In the genomic region with DNA sequence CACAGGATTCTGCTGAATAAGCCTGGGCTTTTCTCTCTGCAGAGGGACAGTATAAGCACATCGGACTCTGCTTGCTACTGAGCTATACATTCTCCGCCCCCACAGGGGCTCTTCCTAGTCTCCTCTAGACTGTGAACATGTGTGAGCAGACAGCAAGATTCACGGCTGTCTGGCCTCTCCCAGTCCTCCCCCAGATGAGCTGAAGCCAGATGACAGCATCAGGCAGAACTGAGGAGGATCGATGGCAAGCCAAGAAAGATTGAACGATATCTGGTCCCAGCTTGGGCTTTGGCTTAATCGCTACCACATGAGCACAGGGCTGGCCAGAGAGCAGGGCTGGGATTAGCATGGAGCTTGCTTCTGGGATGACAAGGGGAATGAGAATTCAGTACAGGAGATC, we compare ENCODE assay signal across 12 mouse cellular contexts.
A peak's percentile ranks its signal among the peaks of the same experiment; 100 is the strongest.
DNase-seq lines count a peak whose midpoint lies in the region; ATAC-seq and TF ChIP-seq lines count a peak whose summit lies in the region.
"Had no signal": no experiment of that assay in that cellular context is flagged by ENCODE, and none has a peak within 500 bp of the region (broad histone marks: within the 10 kb centered on the region; RNA-seq: fewer than 3 reads in every experiment).

No protein-coding gene starts in this region.

- intact Hi-C loops in gastrocnemius, adult 2 months (cut with DNase I), result no loop called here

- H3K4me1 ChIP-seq in kidney, postnatal 0 days (replicated peaks; ENCODE audit: insufficient read depth, low read length), result 0 out of 2 replicates have a peak, but pooled peaks cover 5% of the 10 kb centered on the region
- peaks cover 20% of the 10 kb centered on the region for H3K4me1 ChIP-seq in limb, embryonic 12.5 days (replicated peaks)
- H3K4me1 ChIP-seq in hindbrain, embryonic 14.5 days (replicated peaks; ENCODE audit: control insufficient read depth, insufficient read depth, low read length), result no peaks in the 10 kb centered on the region

- DNase-seq in kidney, postnatal 0 days (ENCODE audit: low spot score), result peak; percentile 42
- DNase-seq in kidney, postnatal 36 days, result no peak
- peak; percentile 61 for DNase-seq in embryo, embryonic 11 days
- DNase-seq in gastrocnemius, adult 2 months, result peak; percentile 71
- DNase-seq in cerebellum, postnatal 36 days, result no peak
- no peak for DNase-seq in cerebellum, adult 18-20 months
- DNase-seq in hindbrain, embryonic 14.5 days (ENCODE audit: low spot score), result no peak
- DNase-seq: thymus, postnatal 25 days had no signal

- H3K4me3 ChIP-seq in kidney, postnatal 0 days (replicated peaks; ENCODE audit: low read depth, low read length), result no peak overlapping the region
- H3K4me3 ChIP-seq in gastrocnemius, adult 2 months, result no peak overlapping the region
- no peak overlapping the region for H3K4me3 ChIP-seq in limb, embryonic 12.5 days (replicated peaks)
- no peak overlapping the region for H3K4me3 ChIP-seq in hindbrain, embryonic 14.5 days (replicated peaks; ENCODE audit: low read length)
- H3K4me3 ChIP-seq: forebrain, embryonic 12.5 days; layer of hippocampus, adult 2 months; neural tube, embryonic 13.5 days had no signal

- ATAC-seq in kidney, postnatal 0 days (replicated peaks; ENCODE audit: low FRiP score, low read depth), result no peak
- ATAC-seq in limb, embryonic 12.5 days (ENCODE audit: insufficient number of reproducible peaks, insufficient read depth, low FRiP score, low TSS enrichment, low read depth), result no peak
- no peak for ATAC-seq in hindbrain, embryonic 14.5 days (ENCODE audit: low FRiP score)

- no peak overlapping the region for H3K27ac ChIP-seq in kidney, postnatal 0 days
- H3K27ac ChIP-seq in gastrocnemius, adult 2 months, result peak overlapping the region; percentile 51; the same call in 1 of the 2 replicates
- H3K27ac ChIP-seq in limb, embryonic 12.5 days, result 0 out of 2 replicates have a peak overlapping the region, but pooled peaks have one; percentile 29
- H3K27ac ChIP-seq in hindbrain, embryonic 14.5 days, result no peak overlapping the region
- H3K27ac ChIP-seq: forebrain, embryonic 12.5 days; layer of hippocampus, adult 2 months; neural tube, embryonic 13.5 days had no signal

- no peak overlapping the region for H3K4me2 ChIP-seq in kidney, postnatal 0 days (ENCODE audit: low read length)
- H3K4me2 ChIP-seq in limb, embryonic 12.5 days, result no peak overlapping the region
- no peak overlapping the region for H3K4me2 ChIP-seq in hindbrain, embryonic 14.5 days (replicated peaks)
- H3K4me2 ChIP-seq: forebrain, embryonic 12.5 days; neural tube, embryonic 13.5 days had no signal

- H3K9ac ChIP-seq in kidney, postnatal 0 days (ENCODE audit: low read depth, low read length), result no peak overlapping the region
- H3K9ac ChIP-seq in limb, embryonic 12.5 days (replicated peaks), result no peak overlapping the region
- no peak overlapping the region for H3K9ac ChIP-seq in hindbrain, embryonic 14.5 days
- H3K9ac ChIP-seq: forebrain, embryonic 12.5 days; neural tube, embryonic 13.5 days had no signal

- no peaks in the 10 kb centered on the region for H3K36me3 ChIP-seq in kidney, postnatal 0 days (ENCODE audit: insufficient read depth, low read length)
- H3K36me3 ChIP-seq in limb, embryonic 12.5 days, result no peaks in the 10 kb centered on the region
- no peaks in the 10 kb centered on the region for H3K36me3 ChIP-seq in hindbrain, embryonic 14.5 days (replicated peaks; ENCODE audit: control insufficient read depth, insufficient read depth)
- H3K36me3 ChIP-seq: forebrain, embryonic 12.5 days; neural tube, embryonic 13.5 days had no signal

- TF ChIP-seq CTCF in kidney, postnatal 0 days (IDR thresholded peaks at IDR 0.05; ENCODE audit: low read depth), result no peak
- TF ChIP-seq CTCF in gastrocnemius, adult 2 months (IDR thresholded peaks at IDR 0.05), result no peak

- no peaks in the 10 kb centered on the region for H3K9me3 ChIP-seq in kidney, postnatal 0 days (replicated peaks; ENCODE audit: low read length)
- H3K9me3 ChIP-seq in limb, embryonic 12.5 days, result no peaks in the 10 kb centered on the region
- no peaks in the 10 kb centered on the region for H3K9me3 ChIP-seq in hindbrain, embryonic 14.5 days (ENCODE audit: control insufficient read depth, low read length)
- H3K9me3 ChIP-seq: forebrain, embryonic 12.5 days; neural tube, embryonic 13.5 days had no signal

- no peaks in the 10 kb centered on the region for H3K27me3 ChIP-seq in kidney, postnatal 0 days (ENCODE audit: insufficient read depth, low read length)
- H3K27me3 ChIP-seq in limb, embryonic 12.5 days, result no peaks in the 10 kb centered on the region
- no peaks in the 10 kb centered on the region for H3K27me3 ChIP-seq in hindbrain, embryonic 14.5 days (ENCODE audit: control insufficient read depth, insufficient read depth, low read length)
- H3K27me3 ChIP-seq: forebrain, embryonic 12.5 days; neural tube, embryonic 13.5 days had no signal

- 32% methylated on average over 6 of the region's 6 CpGs for WGBS in kidney, postnatal 0 days
- WGBS in limb, embryonic 12.5 days, result 33% methylated on average over 6 of the region's 6 CpGs
- 73% methylated on average over 6 of the region's 6 CpGs for WGBS in hindbrain, embryonic 14.5 days

Comparison
In these comparisons a context has a peak if more than half of its experiments do, and no peak if none do; other contexts are left out.
1. DNase-seq: peak in kidney, postnatal 0 days (single experiment), embryo, embryonic 11 days (single experiment) and gastrocnemius, adult 2 months (single experiment); none in kidney, postnatal 36 days (0 of 2), cerebellum, postnatal 36 days (0 of 2), cerebellum, adult 18-20 months (0 of 2) and hindbrain, embryonic 14.5 days (single experiment).
2. H3K27ac ChIP-seq: peak in gastrocnemius, adult 2 months (single experiment) and limb, embryonic 12.5 days (single experiment); none in kidney, postnatal 0 days (single experiment) and hindbrain, embryonic 14.5 days (single experiment).